Mouse (Mus musculus) megakaryocyte, embryonic 14.5 days (primary cell): Measurements from ENCODE around the gene Aftph.

Experiments
- FLI1 ChIP-seq: IDR thresholded peaks from 2 replicates; pipeline ENCODE4 v1.6.1; 2012; ENCODE audit warnings: low read length, inconsistent platforms, mixed read lengths
- GATA1 ChIP-seq: IDR thresholded peaks from 3 replicates; pipeline ENCODE4 v1.6.1; 2012; ENCODE audit warnings: mixed read lengths, low read length, inconsistent platforms, borderline replicate concordance

GRCm38 (mm10) chr11:20733486-20734030 is 7.8 kb downstream of the Aftph start:
- TF ChIP-seq GATA1 (no peak), FLI1 (no peak)
